Mouse (Mus musculus) intestine, embryonic 15.5 days (tissue): ENCODE measurements around the gene Ccng2. TPM values are rescaled to one million over a fixed set of nuclear protein-coding genes. Genes with fewer than 3 reads are reported as not detected.

ENCODE experiments used
- ATAC-seq: fragments of 200-750 bp; cut with Nextera tagmentation; 2 replicates; pipeline ENCODE4 v1.8.0; 2017; ENCODE audit warnings: moderate TSS enrichment, moderate library complexity
- H3K27ac ChIP-seq: fragments of 300-500 bp; sonication (generic); 2 replicates; pipeline ENCODE4 v1.5.1; 2015; ENCODE audit warnings: mild to moderate bottlenecking, inconsistent platforms
- H3K27me3 ChIP-seq: fragments of 300-500 bp; sonication (generic); replicated peaks from 2 replicates; pipeline ENCODE4 v1.6.1; 2015; ENCODE audit warnings: inconsistent platforms
- H3K36me3 ChIP-seq: fragments of 300-500 bp; sonication (generic); 2 replicates; pipeline ENCODE4 v1.6.1; 2015; ENCODE audit warnings: inconsistent platforms
- H3K4me1 ChIP-seq: fragments of 300-500 bp; sonication (generic); replicated peaks from 2 replicates; pipeline ENCODE4 v1.6.1; 2015; ENCODE audit warnings: inconsistent platforms
- H3K4me2 ChIP-seq: fragments of 300-500 bp; sonication (generic); replicated peaks from 2 replicates; pipeline ENCODE4 v1.6.1; 2015; ENCODE audit warnings: mild to moderate bottlenecking, inconsistent platforms
- H3K4me3 ChIP-seq: fragments of 300-500 bp; sonication (generic); replicated peaks from 2 replicates; pipeline ENCODE4 v1.5.1; 2015; ENCODE audit warnings: inconsistent platforms
- H3K9ac ChIP-seq: fragments of 300-500 bp; sonication (generic); 2 replicates; pipeline ENCODE4 v1.6.1; 2015; ENCODE audit warnings: inconsistent platforms
- H3K9me3 ChIP-seq: fragments of 300-500 bp; sonication (generic); 2 replicates; pipeline ENCODE4 v1.6.1; 2016; ENCODE audit warnings: inconsistent platforms
- WGBS: fragments of 180-500 bp; shearing (Covaris S2); methylation state at CpG from one replicate; pipeline ENCODE4 v1.1.7; 2015; 5-methylcytosine and 5-hydroxymethylcytosine counted together
- polyA plus RNA-seq: library from polyadenylated mRNA; unstranded; fragments of >200 nt; fragmentation: Nextera tagmentation; extraction: Ambion mirVana; gene quantifications from 2 replicates; pipeline ENCODE4 v1.2.1, GENCODE M21; 2015

The Ccng2 gene
- polyA plus RNA-seq, 1 experiment from 2014 or later = 37.8 TPM

DNA sequence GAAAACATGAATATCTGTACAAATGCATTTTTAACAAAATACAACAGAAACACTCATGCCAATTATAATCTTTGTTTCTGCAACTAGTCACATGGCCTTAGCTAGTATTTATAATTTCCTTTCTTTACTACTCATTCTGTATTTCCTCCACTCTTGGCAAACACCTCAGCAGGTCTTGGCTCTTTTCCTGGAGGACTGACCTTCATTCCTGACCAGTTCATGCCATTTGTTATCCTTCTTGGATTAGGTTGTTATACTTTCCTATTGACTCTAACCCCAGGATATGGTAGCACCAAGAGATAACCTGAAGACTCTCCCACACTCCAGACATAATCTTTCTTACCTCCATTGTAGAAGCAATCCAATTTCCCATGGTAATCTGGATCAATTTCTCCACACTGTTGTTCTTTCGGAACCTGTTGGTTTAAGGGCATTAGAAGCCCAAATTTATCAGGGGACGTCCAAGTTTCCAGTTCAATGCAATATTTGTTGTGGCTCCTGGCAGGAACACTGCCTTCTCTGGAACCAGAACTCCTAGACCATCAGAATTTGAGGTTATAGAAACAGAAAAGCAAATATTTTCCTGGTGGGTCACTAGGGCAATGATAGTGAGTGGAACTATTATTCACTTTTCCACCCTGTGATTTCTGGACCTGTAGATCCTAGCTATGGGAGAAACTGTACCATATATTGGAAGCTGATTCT is 38.2 kb downstream of the Ccng2 start:
- Histone ChIP-seq H3K36me3 (no peaks in the 10 kb centered on the region), H3K4me3 (no peak overlapping the region), H3K27me3 (no peaks in the 10 kb centered on the region), H3K9ac (no peak overlapping the region), H3K9me3 (no peaks in the 10 kb centered on the region), H3K4me2 (no peak overlapping the region), H3K4me1 (no peaks in the 10 kb centered on the region), H3K27ac (no peak overlapping the region)
- WGBS = 75% methylated on average over 2 of the region's 2 CpGs
- no peak for ATAC-seq

DNA sequence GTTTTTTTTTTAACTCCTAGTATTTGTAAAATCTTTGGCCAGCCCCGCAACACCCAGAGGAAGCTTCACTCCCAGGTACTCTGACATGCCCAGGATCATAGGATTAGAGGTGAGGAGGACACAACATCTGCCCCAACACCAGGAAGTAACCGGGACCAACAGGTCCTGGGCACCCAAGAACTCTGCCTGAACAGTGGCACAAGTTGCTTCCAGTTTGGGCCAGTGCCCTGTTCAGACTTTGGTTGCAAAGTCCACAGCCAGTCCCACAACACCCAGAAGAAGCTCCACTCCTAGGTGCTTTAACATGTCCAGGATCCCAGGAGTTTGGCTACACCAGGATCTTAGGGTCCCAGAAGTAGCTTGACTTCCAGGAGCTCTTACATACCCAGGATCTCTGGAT is 41.9 kb downstream of the Ccng2 start:
- no peaks in the 10 kb centered on the region for H3K4me1 ChIP-seq
- H3K27me3 ChIP-seq = no peaks in the 10 kb centered on the region
- no peak overlapping the region for H3K9ac ChIP-seq
- no peak overlapping the region for H3K27ac ChIP-seq
- WGBS = 86% methylated on average over 2 of the region's 2 CpGs
- ATAC-seq = no peak
- H3K4me2 ChIP-seq = no peak overlapping the region
- H3K4me3 ChIP-seq = no peak overlapping the region
- H3K9me3 ChIP-seq = no peaks in the 10 kb centered on the region
- H3K36me3 ChIP-seq = no peaks in the 10 kb centered on the region

DNA sequence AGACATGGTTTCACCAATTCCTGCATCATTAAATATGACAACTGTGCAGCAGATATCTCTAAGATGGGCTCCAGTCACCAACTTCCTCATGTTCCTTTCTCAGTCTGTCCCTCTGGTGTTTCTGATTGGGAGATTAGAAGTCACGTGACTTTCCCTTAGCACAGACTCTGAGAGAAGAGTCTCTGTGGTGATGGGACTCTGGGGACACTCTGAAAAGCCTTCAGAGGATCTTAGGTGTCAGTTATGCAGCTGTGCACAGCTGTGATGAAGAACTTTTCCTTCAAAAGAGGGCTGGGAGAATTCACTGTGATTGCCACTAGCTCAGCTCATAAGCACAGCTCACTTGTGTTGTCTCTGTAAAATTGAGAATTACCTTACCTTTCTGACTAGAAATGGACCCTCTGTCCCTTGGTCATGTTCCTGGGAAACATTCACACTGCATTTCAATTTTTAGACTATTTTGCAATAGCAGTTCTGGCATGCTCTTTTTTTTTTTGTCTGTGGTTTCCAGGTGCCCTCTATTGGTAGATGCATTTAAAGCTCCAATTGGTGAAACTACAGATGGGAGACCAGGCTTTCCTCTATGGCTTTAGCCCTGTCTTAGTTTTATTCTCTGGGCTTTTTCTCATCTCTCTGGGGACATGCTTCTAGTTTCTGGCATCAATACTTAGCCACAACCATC is 56.4 kb downstream of the Ccng2 start:
- no peak overlapping the region for H3K27ac ChIP-seq
- 44% methylated on average over 1 of the region's 1 CpGs for WGBS
- no peak for ATAC-seq

More for the DNA sequence above, 56.4 kb downstream of the Ccng2 start:
- H3K9ac ChIP-seq = no peak overlapping the region
- no peaks in the 10 kb centered on the region for H3K36me3 ChIP-seq
- no peak overlapping the region for H3K4me2 ChIP-seq
- no peaks in the 10 kb centered on the region for H3K9me3 ChIP-seq
- H3K4me1 ChIP-seq = no peaks in the 10 kb centered on the region
- H3K4me3 ChIP-seq = no peak overlapping the region
- H3K27me3 ChIP-seq = no peaks in the 10 kb centered on the region

Other genes with a start within 250 kb of the Ccng2 start
- 5.8 and 6.1 TPM in 2 replicates for gene Sowahb, start 222.2 kb upstream of the Ccng2 start, polyA plus RNA-seq
- 138 and 157 TPM in 2 replicates for gene Sept11, start 173.8 kb upstream of the Ccng2 start, polyA plus RNA-seq
- 79.2 and 91.2 TPM in 2 replicates for gene Ccni, start 60.8 kb upstream of the Ccng2 start, polyA plus RNA-seq
- gene 2010109A12Rik, start 60.7 kb upstream of the Ccng2 start, polyA plus RNA-seq = 1.6 and 2.0 TPM in 2 replicates